Mouse (Mus musculus) hindbrain, embryonic 15.5 days (tissue): ENCODE measurements at regions not wholly inside any gene's neighbourhood (a gene's known extent, or its start where the extent isn't known, plus 50 kb on each side); places are given as distances from the start of the nearest gene placed in this dataset.

Experiments
- ATAC-seq: fragments of 200-750 bp; cut with Nextera tagmentation; 2 replicates; pipeline ENCODE4 v1.8.0; 2017; ENCODE audit warnings: low read depth, moderate number of reproducible peaks, moderate TSS enrichment; ENCODE audit not compliant: low FRiP score
- H3K27ac ChIP-seq: fragments of 300-500 bp; sonication (generic); replicated peaks from 2 replicates; pipeline ENCODE4 v1.5.1; 2015; ENCODE audit warnings: mild to moderate bottlenecking, inconsistent platforms
- H3K27me3 ChIP-seq: fragments of 300-500 bp; sonication (generic); 2 replicates; pipeline ENCODE4 v1.6.1; 2015; ENCODE audit warnings: control low read depth, inconsistent platforms
- H3K36me3 ChIP-seq: fragments of 300-500 bp; sonication (generic); 2 replicates; pipeline ENCODE4 v1.6.1; 2015; ENCODE audit warnings: control low read depth, inconsistent platforms
- H3K4me1 ChIP-seq: fragments of 300-500 bp; sonication (generic); replicated peaks from 2 replicates; pipeline ENCODE4 v1.6.1; 2015; ENCODE audit warnings: control low read depth, inconsistent platforms
- H3K4me2 ChIP-seq: fragments of 300-500 bp; sonication (generic); 2 replicates; pipeline ENCODE4 v1.6.1; 2015; ENCODE audit warnings: moderate library complexity, mild to moderate bottlenecking, inconsistent platforms
- H3K4me3 ChIP-seq: fragments of 300-500 bp; sonication (generic); 2 replicates; pipeline ENCODE4 v1.5.1; 2015; ENCODE audit warnings: mild to moderate bottlenecking, inconsistent platforms
- H3K9ac ChIP-seq: fragments of 300-500 bp; sonication (generic); 2 replicates; pipeline ENCODE4 v1.6.1; 2015; ENCODE audit warnings: inconsistent platforms
- H3K9me3 ChIP-seq: fragments of 300-500 bp; sonication (generic); 2 replicates; pipeline ENCODE4 v1.6.1; 2016; ENCODE audit warnings: control low read depth, inconsistent platforms
- WGBS: fragments of 180-500 bp; shearing (Covaris S2); methylation state at CpG from one replicate; pipeline ENCODE4 v1.1.7; 2015; 5-methylcytosine and 5-hydroxymethylcytosine counted together

DNA sequence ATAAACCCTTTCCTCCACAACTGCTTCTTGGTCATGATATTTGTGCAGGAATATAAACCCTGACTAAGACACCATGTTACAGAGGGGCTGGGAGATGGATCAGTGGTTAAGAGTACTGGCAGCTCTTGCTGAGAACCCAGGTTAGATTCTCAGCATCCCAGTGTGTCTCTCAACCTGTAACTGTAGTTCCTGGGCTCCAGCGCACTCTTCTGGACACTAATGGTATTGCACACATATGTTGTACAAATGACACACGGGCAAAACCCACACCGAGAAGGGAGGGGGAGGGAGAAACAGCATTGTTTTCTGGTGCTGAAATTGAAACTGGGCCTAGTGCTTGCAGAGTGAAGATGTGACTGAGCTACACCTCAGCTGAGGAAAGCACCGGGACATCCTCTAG lies 81.0 kb upstream of the Ccdc39 start:
- no peak overlapping the region for H3K4me3 ChIP-seq
- WGBS, result 84% methylated on average over 4 of the region's 4 CpGs
- no peak overlapping the region for H3K9ac ChIP-seq
- no peaks in the 10 kb centered on the region for H3K4me1 ChIP-seq
- H3K27me3 ChIP-seq, result no peaks in the 10 kb centered on the region
- H3K9me3 ChIP-seq, result no peaks in the 10 kb centered on the region
- no peaks in the 10 kb centered on the region for H3K36me3 ChIP-seq
- no peak overlapping the region for H3K4me2 ChIP-seq
- H3K27ac ChIP-seq, result no peak overlapping the region
- no peak for ATAC-seq

DNA sequence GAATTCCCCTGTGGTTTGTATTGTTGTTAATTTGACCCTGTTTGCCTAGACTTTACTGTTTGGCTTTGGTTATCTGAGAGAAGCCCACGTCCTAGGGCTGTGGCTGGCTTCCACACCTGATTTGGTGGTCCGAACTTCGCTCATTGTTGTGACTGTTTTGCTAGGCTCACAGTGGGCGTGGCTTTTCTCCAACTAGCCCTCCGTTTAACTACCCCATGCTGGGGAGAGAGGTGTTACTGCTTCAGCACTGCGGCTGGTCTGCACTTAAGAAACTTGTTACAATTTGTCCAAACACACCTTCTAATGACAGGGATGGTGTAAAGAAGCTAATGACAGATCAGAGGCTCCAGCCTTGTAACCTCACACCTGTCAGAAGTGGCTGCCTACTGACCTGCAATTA lies 64.7 kb upstream of the Fxr1 start:
- WGBS, result under 1% methylated on average over 6 of the region's 6 CpGs
- no peak for ATAC-seq
- Histone ChIP-seq H3K4me1 (peaks cover 9% of the 10 kb centered on the region; the same call in 1 of the 2 replicates), H3K36me3 (no peaks in the 10 kb centered on the region), H3K9me3 (no peaks in the 10 kb centered on the region), H3K9ac (no peak overlapping the region), H3K4me2 (no peak overlapping the region), H3K27me3 (peaks cover 13% of the 10 kb centered on the region), H3K27ac (no peak overlapping the region), H3K4me3 (no peak overlapping the region)

DNA sequence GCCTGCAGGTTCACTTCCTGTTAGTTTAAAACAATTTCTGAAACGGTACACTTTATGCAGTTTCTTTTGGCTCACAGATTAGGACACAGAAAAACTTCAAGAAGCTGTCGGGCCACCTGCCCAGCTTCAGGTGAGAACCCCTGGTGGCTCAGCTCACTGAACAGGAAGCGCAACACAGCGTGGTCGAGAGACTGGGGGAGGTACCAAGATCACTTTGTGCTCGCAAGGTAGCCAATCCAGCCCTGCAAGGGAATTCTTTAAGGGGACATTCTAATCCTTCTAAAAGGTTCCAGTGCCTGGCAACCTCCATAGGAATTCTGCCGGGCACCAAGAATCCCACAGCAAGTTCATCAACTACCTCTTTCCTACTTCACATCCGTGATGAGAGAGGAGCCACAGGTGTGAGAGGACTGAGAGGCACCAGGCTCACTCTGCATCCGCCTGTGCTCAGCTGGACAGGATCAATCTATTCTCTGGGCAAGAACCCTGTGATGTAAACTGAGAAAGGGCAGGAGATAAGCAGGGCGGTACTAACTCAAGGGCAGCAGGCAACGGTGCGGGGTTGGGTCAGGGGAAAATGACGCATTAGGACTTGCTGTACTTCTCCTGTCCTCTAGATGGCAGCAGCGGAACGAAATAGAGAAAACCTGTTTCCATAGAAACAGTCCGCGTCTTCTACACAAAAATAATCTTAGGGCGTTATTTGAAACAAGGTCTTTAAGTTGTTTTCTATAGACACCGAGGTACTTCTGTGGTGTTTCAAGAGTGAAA lies 63.7 kb upstream of the Fxr1 start:
- Histone ChIP-seq H3K9me3 (no peaks in the 10 kb centered on the region), H3K36me3 (no peaks in the 10 kb centered on the region), H3K9ac (no peak overlapping the region), H3K4me1 (peaks cover 9% of the 10 kb centered on the region; the same call in 1 of the 2 replicates), H3K4me3 (peak overlapping the region; percentile 20), H3K27ac (no peak overlapping the region), H3K27me3 (peaks cover 13% of the 10 kb centered on the region), H3K4me2 (peak overlapping the region; percentile 51)
- ATAC-seq, result peak; percentile 74
- WGBS, result 2% methylated on average over 19 of the region's 19 CpGs

DNA sequence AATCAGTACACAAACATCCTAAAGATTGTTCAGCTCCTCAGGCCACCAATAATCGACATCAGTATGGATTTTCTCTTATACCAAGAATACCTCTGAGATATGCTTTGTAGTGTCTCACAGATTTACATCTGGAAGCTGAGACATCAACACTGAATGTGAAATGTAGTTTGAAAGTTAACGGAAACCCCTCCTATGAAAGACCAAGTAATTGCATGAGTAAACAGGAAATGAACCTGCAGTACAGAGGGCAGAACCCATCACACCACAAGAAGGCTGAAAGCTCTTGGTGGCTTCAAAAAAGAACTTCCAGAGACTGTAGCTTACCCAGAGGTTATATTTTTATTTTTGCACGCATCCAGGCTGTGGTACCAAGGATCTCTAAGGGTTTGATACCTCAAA lies 63.1 kb upstream of the Fxr1 start:
- H3K4me2 ChIP-seq, result peak overlapping the region; percentile 51
- WGBS, result 44% methylated on average over 3 of the region's 3 CpGs

DNA sequence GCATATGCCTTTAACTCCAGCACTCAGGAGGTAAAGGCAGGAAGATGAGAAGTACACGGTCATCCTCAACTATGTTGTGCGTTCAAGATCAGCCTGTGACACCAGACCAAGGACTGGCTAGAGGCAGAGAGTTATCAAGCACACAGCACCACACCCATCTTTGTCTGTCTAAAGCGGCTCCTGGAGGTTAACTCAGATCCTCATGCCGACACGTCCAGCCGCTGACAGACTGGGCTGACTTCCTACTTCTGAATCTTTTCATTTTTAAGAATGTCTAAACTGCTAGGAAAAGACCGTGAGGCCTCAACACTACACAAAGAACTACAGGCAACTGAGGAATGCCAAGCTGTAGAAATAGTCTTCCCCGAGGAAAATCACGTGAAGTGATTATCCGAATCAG lies 62.1 kb upstream of the Fxr1 start:
- 84% methylated on average over 10 of the region's 10 CpGs for WGBS
- Histone ChIP-seq H3K9me3 (no peaks in the 10 kb centered on the region), H3K4me2 (no peak overlapping the region), H3K36me3 (no peaks in the 10 kb centered on the region), H3K27me3 (peaks cover 13% of the 10 kb centered on the region), H3K27ac (no peak overlapping the region), H3K4me3 (no peak overlapping the region), H3K9ac (no peak overlapping the region), H3K4me1 (peaks cover 9% of the 10 kb centered on the region; the same call in 1 of the 2 replicates)
- no peak for ATAC-seq

More for the DNA sequence above, 63.1 kb upstream of the Fxr1 start:
- H3K9me3 ChIP-seq, result no peaks in the 10 kb centered on the region
- H3K27me3 ChIP-seq, result peaks cover 13% of the 10 kb centered on the region
- peaks cover 9% of the 10 kb centered on the region; the same call in 1 of the 2 replicates for H3K4me1 ChIP-seq
- H3K36me3 ChIP-seq, result no peaks in the 10 kb centered on the region
- H3K4me3 ChIP-seq, result no peak overlapping the region
- H3K27ac ChIP-seq, result no peak overlapping the region
- ATAC-seq, result no peak
- H3K9ac ChIP-seq, result no peak overlapping the region

DNA sequence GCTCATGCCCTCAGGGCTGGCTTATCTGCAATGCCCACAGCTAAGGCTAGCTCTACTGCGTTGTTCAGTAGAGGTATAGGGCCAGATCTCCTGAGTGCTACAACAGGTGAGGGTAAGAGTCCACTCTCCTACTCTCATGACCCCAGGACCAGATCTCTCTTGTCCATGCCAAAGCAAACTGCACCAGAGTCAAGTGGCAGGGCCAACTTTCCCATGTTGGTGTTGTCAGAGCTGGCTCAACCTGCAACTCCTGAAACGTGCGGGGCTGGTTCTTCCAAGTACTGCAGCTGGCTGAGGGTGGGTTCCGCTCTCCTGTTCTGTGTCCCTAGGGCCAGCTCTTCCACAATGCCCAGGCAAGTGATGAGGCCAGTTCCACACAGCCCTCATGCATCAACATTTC lies 61.5 kb upstream of the Fxr1 start:
- no peaks in the 10 kb centered on the region for H3K36me3 ChIP-seq
- peaks cover 13% of the 10 kb centered on the region for H3K27me3 ChIP-seq
- H3K9me3 ChIP-seq, result no peaks in the 10 kb centered on the region
- H3K4me3 ChIP-seq, result no peak overlapping the region
- H3K9ac ChIP-seq, result no peak overlapping the region
- no peak overlapping the region for H3K4me2 ChIP-seq
- no peak for ATAC-seq
- 93% methylated on average over 4 of the region's 4 CpGs for WGBS
- H3K4me1 ChIP-seq, result peaks cover 9% of the 10 kb centered on the region; the same call in 1 of the 2 replicates
- no peak overlapping the region for H3K27ac ChIP-seq

DNA sequence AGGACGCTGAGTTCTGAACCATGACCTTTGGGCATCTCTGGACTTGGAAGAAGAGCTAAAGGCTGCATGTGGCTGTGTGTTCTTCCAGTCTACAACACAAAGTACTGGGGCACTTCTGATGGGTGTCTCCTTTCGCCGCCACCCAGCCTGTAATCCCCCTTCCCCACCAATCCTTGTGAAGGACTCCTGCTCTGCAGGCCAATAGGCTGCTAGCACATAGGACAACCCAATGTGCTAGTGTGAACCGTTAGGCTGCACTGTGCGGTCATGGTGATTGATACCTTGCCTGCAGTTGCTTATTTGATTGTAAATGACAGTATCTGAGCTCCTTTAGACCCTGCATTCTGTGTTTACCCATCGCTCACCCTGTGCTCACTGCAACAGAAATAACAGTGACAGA lies 59.5 kb upstream of the Fxr1 start:
- no peak overlapping the region for H3K9ac ChIP-seq
- peaks cover 9% of the 10 kb centered on the region for H3K27me3 ChIP-seq
- no peak overlapping the region for H3K27ac ChIP-seq
- H3K9me3 ChIP-seq, result no peaks in the 10 kb centered on the region
- H3K4me2 ChIP-seq, result no peak overlapping the region
- ATAC-seq, result peak; percentile 17; the same call in 1 of the 2 replicates
- H3K4me3 ChIP-seq, result no peak overlapping the region
- 63% methylated on average over 6 of the region's 6 CpGs for WGBS
- H3K36me3 ChIP-seq, result no peaks in the 10 kb centered on the region
- peaks cover 9% of the 10 kb centered on the region; the same call in 1 of the 2 replicates for H3K4me1 ChIP-seq

DNA sequence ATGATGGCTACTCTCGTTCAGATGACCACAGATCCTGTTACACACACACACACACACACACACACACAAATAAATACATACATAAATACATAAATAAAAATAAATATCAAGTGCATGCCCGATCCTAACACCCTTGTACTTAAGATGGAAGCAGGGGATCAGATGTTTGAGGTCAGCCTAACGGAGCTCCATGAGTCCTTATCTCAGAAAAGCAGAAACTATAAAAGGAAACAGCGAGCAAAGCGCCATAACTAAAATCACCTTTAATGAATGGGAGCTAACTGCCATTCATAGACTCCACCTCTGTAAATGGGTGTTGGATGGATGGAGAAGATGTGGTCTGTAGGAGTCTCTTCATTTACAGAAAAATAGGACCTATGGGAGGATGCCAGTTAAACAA lies 56.8 kb upstream of the Fxr1 start:
- no peaks in the 10 kb centered on the region for H3K9me3 ChIP-seq
- H3K4me2 ChIP-seq, result no peak overlapping the region
- H3K27me3 ChIP-seq, result no peaks in the 10 kb centered on the region
- no peak for ATAC-seq
- H3K36me3 ChIP-seq, result no peaks in the 10 kb centered on the region
- H3K27ac ChIP-seq, result no peak overlapping the region
- no peaks in the 10 kb centered on the region for H3K4me1 ChIP-seq
- H3K4me3 ChIP-seq, result no peak overlapping the region
- H3K9ac ChIP-seq, result no peak overlapping the region
- 85% methylated on average over 5 of the region's 5 CpGs for WGBS

DNA sequence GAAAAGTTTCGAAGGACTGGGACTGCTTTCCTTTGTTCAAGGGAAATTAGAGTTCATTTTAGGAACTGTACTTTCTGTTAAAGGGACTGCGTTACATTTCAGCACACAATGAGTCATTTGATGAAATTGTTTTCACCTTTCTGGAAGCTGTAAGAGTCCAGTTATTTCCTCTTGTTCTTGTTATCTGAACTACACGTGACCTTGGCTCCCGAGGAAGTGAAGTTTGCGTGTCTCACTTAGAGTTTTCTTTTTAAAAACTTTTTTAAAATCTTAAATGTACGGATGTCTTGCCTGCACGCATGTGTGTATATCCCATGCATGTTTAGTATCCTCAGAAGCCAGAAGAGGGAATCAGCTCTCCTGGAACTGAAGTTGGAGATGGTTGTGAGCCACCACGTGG lies 52.6 kb upstream of the Fxr1 start:
- Histone ChIP-seq H3K9ac (no peak overlapping the region), H3K27ac (no peak overlapping the region), H3K4me2 (no peak overlapping the region), H3K4me1 (no peaks in the 10 kb centered on the region), H3K4me3 (no peak overlapping the region), H3K9me3 (no peaks in the 10 kb centered on the region), H3K36me3 (no peaks in the 10 kb centered on the region), H3K27me3 (no peaks in the 10 kb centered on the region)
- WGBS, result 90% methylated on average over 8 of the region's 8 CpGs
- ATAC-seq, result no peak
